Mouse (Mus musculus) bone marrow, adult 2 months (tissue): ENCODE data around the gene Lysmd4. TPM values are rescaled to one million over a fixed set of nuclear protein-coding genes. Genes with fewer than 3 reads are reported as not detected.

Source experiments
- H3K27ac ChIP-seq: fragments of 200-500 bp; 2 replicates; pipeline ENCODE4 v1.5.1; 2012; ENCODE audit warnings: low read depth, mild to moderate bottlenecking, control low read depth, inconsistent platforms, low read length; ENCODE audit not compliant: control insufficient read depth, poor library complexity, insufficient read depth
- H3K4me1 ChIP-seq: fragments of 200-500 bp; 2 replicates; pipeline ENCODE4 v1.6.1; 2011; ENCODE audit warnings: low read length; ENCODE audit not compliant: control insufficient read depth, insufficient read depth
- H3K4me3 ChIP-seq: fragments of 200-500 bp; replicated peaks from 2 replicates; pipeline ENCODE3; 2011; ENCODE audit warnings: mild to moderate bottlenecking, low read depth, low read length, control low read depth; ENCODE audit not compliant: control insufficient read depth
- CTCF ChIP-seq: fragments of 200-500 bp; IDR thresholded peaks from 2 replicates; pipeline ENCODE4 v1.5.1; 2011; ENCODE audit warnings: low read length, control low read depth; ENCODE audit not compliant: control insufficient read depth, insufficient read depth
- POLR2A ChIP-seq: fragments of 200-500 bp; IDR thresholded peaks from 2 replicates; pipeline ENCODE4 v1.6.1; 2011; ENCODE audit warnings: low read depth, mild to moderate bottlenecking, control low read depth, low read length, borderline replicate concordance; ENCODE audit not compliant: control insufficient read depth
- WGBS: fragments of 180-500 bp; shearing (Covaris S2); methylation state at CpG from one replicate; pipeline ENCODE4 v1.1.7; 2018; 5-methylcytosine and 5-hydroxymethylcytosine counted together
- polyA plus RNA-seq: library from polyadenylated mRNA; stranded (reverse); fragments of >200 nt; gene quantifications from 2 replicates; pipeline ENCODE4 v1.2.4, GENCODE M21; 2011; ENCODE audit warnings: low replicate concordance; ENCODE audit not compliant: missing spikeins, insufficient read depth, insufficient read length

Gene Lysmd4
- polyA plus RNA-seq, 1 experiment, result 1.7 TPM

GRCm38 (mm10) chr7:67228390-67228789 is 6.0 kb downstream of the Lysmd4 start:
- Histone ChIP-seq H3K4me1 (no peaks in the 10 kb centered on the region), H3K4me3 (no peak overlapping the region), H3K27ac (no peak overlapping the region)
- 82% methylated on average over 3 of the region's 3 CpGs for WGBS
- TF ChIP-seq POLR2A (no peak), CTCF (no peak)

GRCm38 (mm10) chr7:67228891-67229602 is 6.7 kb downstream of the Lysmd4 start:
- Histone ChIP-seq H3K27ac (no peak overlapping the region), H3K4me1 (no peaks in the 10 kb centered on the region), H3K4me3 (no peak overlapping the region)
- WGBS, result 64% methylated on average over 5 of the region's 5 CpGs
- no peak for TF ChIP-seq POLR2A
- peak; percentile 76 for TF ChIP-seq CTCF

- 88% methylated on average over 3 of the region's 3 CpGs for WGBS
- TF ChIP-seq POLR2A (no peak), CTCF (no peak)
Observed at GRCm38 (mm10) chr7:67229701-67230100, 7.4 kb downstream of the Lysmd4 start.

GRCm38 (mm10) chr7:67230221-67230620 is 7.9 kb downstream of the Lysmd4 start:
- 86% methylated on average over 3 of the region's 3 CpGs for WGBS
- Histone ChIP-seq H3K27ac (no peak overlapping the region), H3K4me1 (no peaks in the 10 kb centered on the region), H3K4me3 (no peak overlapping the region)
- TF ChIP-seq POLR2A, result no peak
- TF ChIP-seq CTCF, result no peak

More at GRCm38 (mm10) chr7:67229701-67230100, 7.4 kb downstream of the Lysmd4 start:
- H3K4me1 ChIP-seq, result no peaks in the 10 kb centered on the region
- no peak overlapping the region for H3K4me3 ChIP-seq
- no peak overlapping the region for H3K27ac ChIP-seq

DNA sequence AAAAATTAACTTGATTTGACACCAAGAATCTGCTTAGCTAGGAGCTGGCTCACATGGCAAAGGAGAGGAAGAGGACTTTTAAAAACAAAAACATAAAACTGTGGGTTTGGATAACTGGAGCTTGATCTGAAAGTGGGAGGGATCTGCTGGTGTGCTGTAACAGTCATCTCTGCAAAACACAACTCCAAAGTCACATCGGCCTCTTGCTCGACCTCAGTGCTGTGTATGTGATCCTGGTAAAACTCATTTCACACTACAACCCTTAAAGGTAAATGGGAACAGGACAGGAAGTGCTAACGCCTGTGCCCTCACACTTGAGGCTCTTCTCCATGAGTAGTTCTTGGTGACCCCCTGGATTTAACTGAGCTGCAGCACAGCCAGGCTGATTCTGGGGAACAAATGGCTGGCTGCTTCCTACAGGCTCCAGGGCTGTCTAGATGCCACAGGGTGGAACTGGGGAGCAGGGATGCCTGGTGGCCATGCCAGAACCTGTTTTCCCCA is 8.3 kb downstream of the Lysmd4 start:
- 82% methylated on average over 3 of the region's 3 CpGs for WGBS
- Histone ChIP-seq H3K4me1 (no peaks in the 10 kb centered on the region), H3K4me3 (no peak overlapping the region), H3K27ac (no peak overlapping the region)
- no peak for TF ChIP-seq POLR2A
- no peak for TF ChIP-seq CTCF

GRCm38 (mm10) chr7:67232504-67232903 is 10.2 kb downstream of the Lysmd4 start:
- Histone ChIP-seq H3K4me1 (no peaks in the 10 kb centered on the region), H3K4me3 (no peak overlapping the region), H3K27ac (no peak overlapping the region)
- TF ChIP-seq CTCF (no peak), POLR2A (no peak)
- WGBS, result 85% methylated on average over 14 of the region's 14 CpGs

DNA sequence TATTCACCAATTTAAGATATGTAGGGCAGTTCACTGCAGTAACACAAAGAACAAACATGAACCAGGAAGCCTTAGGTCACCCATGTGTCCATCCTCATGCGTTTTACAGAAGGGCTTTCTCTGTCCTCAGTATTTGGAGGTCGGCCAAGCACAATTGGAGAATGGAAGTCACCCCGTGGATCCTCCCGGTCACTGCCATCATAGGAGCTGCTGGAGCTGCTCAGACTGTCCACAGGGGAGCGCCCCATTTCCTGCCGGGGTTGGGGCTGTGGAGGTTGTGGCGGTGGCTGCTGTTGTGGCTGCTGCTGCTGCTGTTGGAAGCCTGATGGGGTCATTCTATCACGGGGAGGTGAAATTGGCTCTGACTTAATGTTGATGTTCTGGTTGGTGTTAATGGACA is 12.5 kb downstream of the Lysmd4 start:
- TF ChIP-seq CTCF, result no peak
- Histone ChIP-seq H3K27ac (no peak overlapping the region), H3K4me3 (no peak overlapping the region), H3K4me1 (no peaks in the 10 kb centered on the region)
- 75% methylated on average over 8 of the region's 8 CpGs for WGBS

DNA sequence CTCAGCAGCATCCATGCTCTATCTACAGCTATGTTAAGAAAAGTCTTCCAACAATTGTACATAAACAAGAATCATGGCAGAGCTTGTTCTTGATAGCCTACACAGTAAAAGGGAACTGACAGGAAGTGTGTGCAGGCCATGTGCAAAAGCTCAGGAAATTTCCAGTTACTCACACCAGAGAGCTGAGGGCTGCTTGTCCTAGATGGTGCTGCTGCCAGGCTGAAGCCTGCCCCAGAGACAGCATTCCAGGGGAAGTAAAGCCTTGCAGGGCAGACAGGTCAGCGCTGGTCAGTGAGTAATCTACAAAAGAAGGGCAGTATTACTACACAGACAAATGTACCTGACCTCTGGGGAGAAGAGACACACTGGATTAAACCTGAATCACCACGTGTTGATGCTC is 14.0 kb downstream of the Lysmd4 start:
- Histone ChIP-seq H3K27ac (no peak overlapping the region), H3K4me3 (no peak overlapping the region), H3K4me1 (no peaks in the 10 kb centered on the region)
- WGBS, result 87% methylated on average over 2 of the region's 2 CpGs
- TF ChIP-seq CTCF, result no peak
- TF ChIP-seq POLR2A, result no peak

- H3K27ac ChIP-seq, result no peak overlapping the region
- WGBS, result 28% methylated on average over 2 of the region's 2 CpGs
- no peaks in the 10 kb centered on the region for H3K4me1 ChIP-seq
- H3K4me3 ChIP-seq, result no peak overlapping the region
- TF ChIP-seq POLR2A, result no peak
- no peak for TF ChIP-seq CTCF
Observed at GRCm38 (mm10) chr7:67237752-67238151, 15.4 kb downstream of the Lysmd4 start.
